Mouse (Mus musculus): ENCODE measurements at regions not wholly inside any gene's neighbourhood (a gene's known extent, or its start where the extent isn't known, plus 50 kb on each side); places are given as distances from the start of the nearest gene placed in this dataset.

- TF ChIP-seq CTCF (IDR thresholded peaks at IDR 0.05; ENCODE audit: extremely low read depth, insufficient read depth, low read length) (no peak), POLR2A (IDR thresholded peaks at IDR 0.05; ENCODE audit: extremely low read depth, insufficient read depth, low read length) (no peak)
Observed at GRCm38 (mm10) chr8:49186853-49187252, 343.1 kb upstream of the Tenm3 start.
